Mouse (Mus musculus) spleen, adult 2 months (tissue): ENCODE data around the gene Tmem164.

Experiments used
- CTCF ChIP-seq: fragments of 200-500 bp; IDR thresholded peaks from 2 replicates; pipeline ENCODE4 v1.5.1; 2011; ENCODE audit warnings: mild to moderate bottlenecking, inconsistent platforms; ENCODE audit not compliant: insufficient read depth, insufficient read length, insufficient replicate concordance; ENCODE audit errors: extremely low read depth
- POLR2A ChIP-seq: fragments of 200-500 bp; IDR thresholded peaks from 2 replicates; pipeline ENCODE4 v1.6.1; 2011; ENCODE audit warnings: low read depth, low read length, inconsistent platforms

DNA sequence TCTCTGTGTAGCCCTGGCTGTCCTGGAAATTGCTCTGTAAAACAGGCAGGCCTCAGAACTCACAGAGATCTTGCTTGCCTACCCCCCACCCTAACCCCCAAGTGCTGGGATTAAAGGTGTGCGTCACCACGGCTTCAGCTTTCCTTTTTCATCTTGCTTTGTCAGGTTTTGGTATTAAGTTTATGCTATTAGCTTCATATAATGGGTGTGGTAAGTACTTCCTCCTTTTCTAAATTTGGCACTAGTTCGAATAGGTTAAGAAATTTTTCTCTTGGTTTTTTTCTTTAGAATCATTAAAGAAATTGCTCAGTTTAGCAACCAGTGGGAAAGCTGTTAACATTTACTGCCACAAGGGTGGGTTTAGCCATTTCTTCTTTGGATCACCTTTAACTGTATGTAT, 34.8 kb downstream of the Tmem164 start:
- TF ChIP-seq CTCF (no peak), POLR2A (no peak)
